Mouse (Mus musculus): ENCODE measurements around the gene Rbm38. TPM values are rescaled to one million over a fixed set of nuclear protein-coding genes. Genes with fewer than 3 reads are reported as not detected.

Gene Rbm38
- polyA plus RNA-seq (2017; shearing (Covaris generic)), result 10 to 100 TPM; 64.5 to 80.3 TPM

GRCm38 (mm10) chr2:173020430-173020829 lies at the start of gene Rbm38:
Gene Rbm38 (plus strand): TSS chr2:173020498.

GRCm38 (mm10) chr2:172977409-172978130 lies 42.7 kb upstream of the Rbm38 start, which contains the start of gene Spo11:
Gene Spo11 (plus strand): TSS chr2:172977700.

GRCm38 (mm10) chr2:172999630-173000284 lies 20.5 kb upstream of the Rbm38 start, which contains the start of gene Rae1:
Gene Rae1 (plus strand): TSS chr2:173000117.

Other genes with a start within 250 kb of the Rbm38 start
- gene Bmp7, start 80.2 kb upstream of the Rbm38 start, polyA plus RNA-seq (2017; shearing (Covaris generic)), result 10 to 100 TPM; 13.3 to 54.0 TPM
- gene Spo11, start 42.8 kb upstream of the Rbm38 start, polyA plus RNA-seq (2017; shearing (Covaris generic)), result 10 to 100 TPM in 1 of 2 experiments, 1 to 10 TPM in 1; 4.3 to 13.1 TPM
- gene Rae1, start 20.4 kb upstream of the Rbm38 start, polyA plus RNA-seq (2017; shearing (Covaris generic)), result 100 to 1,000 TPM; 119 to 138 TPM
- under 1 TPM in 1 of 2 experiments, not detected in 1; 0.37 TPM for gene Ctcfl, start 99.0 kb downstream of the Rbm38 start, polyA plus RNA-seq (2017; shearing (Covaris generic))
- gene Pck1, start 132.6 kb downstream of the Rbm38 start, polyA plus RNA-seq (2017; shearing (Covaris generic)), result 1 to 10 TPM in 1 of 2 experiments, not detected in 1; 1.4 TPM
- gene Zbp1, start 198.4 kb downstream of the Rbm38 start, polyA plus RNA-seq (2017; shearing (Covaris generic)), result 100 to 1,000 TPM; 321 to 328 TPM